Mouse (Mus musculus) neural tube, embryonic 10.5 days (tissue): ENCODE measurements around the gene Traf3ip1.

ENCODE experiments used
- DNase-seq: peaks from one replicate; pipeline ENCODE4 v3.0.0-alpha.2; 2017; ENCODE audit warnings: low spot score; ENCODE audit errors: extremely low spot score

Gene Traf3ip1

GRCm38 (mm10) chr1:91533483-91533882 is 39.0 kb downstream of the Traf3ip1 start:
- DNase-seq: no peak

GRCm38 (mm10) chr1:91533961-91534723 is 39.7 kb downstream of the Traf3ip1 start:
- no peak for DNase-seq

GRCm38 (mm10) chr1:91537786-91538569 is 43.5 kb downstream of the Traf3ip1 start:
- DNase-seq: no peak

GRCm38 (mm10) chr1:91538570-91538929 is 44.1 kb downstream of the Traf3ip1 start:
- DNase-seq: no peak

GRCm38 (mm10) chr1:91539246-91539645 is 44.8 kb downstream of the Traf3ip1 start:
- DNase-seq: no peak

- DNase-seq: no peak
Observed at GRCm38 (mm10) chr1:91539704-91540270, 45.3 kb downstream of the Traf3ip1 start.

- DNase-seq: peak; percentile 95
Observed at GRCm38 (mm10) chr1:91540271-91540826, 45.9 kb downstream of the Traf3ip1 start, which contains the start of gene Asb1. Gene Asb1, plus strand, starts transcription at chr1:91540544.

GRCm38 (mm10) chr1:91541042-91541592 is 46.7 kb downstream of the Traf3ip1 start:
- no peak for DNase-seq

- DNase-seq: no peak
Observed at GRCm38 (mm10) chr1:91543974-91544373, 49.5 kb downstream of the Traf3ip1 start.

- no peak for DNase-seq
Observed at GRCm38 (mm10) chr1:91545226-91545625, 50.8 kb downstream of the Traf3ip1 start.

GRCm38 (mm10) chr1:91547567-91547966 is 53.1 kb downstream of the Traf3ip1 start:
- DNase-seq: no peak

GRCm38 (mm10) chr1:91549073-91549472 is 54.6 kb downstream of the Traf3ip1 start:
- no peak for DNase-seq

GRCm38 (mm10) chr1:91557099-91557498 is 62.7 kb downstream of the Traf3ip1 start:
- DNase-seq: no peak

GRCm38 (mm10) chr1:91561226-91561625 is 66.8 kb downstream of the Traf3ip1 start:
- DNase-seq: no peak

- DNase-seq: no peak
Observed at GRCm38 (mm10) chr1:91562977-91563590, 68.6 kb downstream of the Traf3ip1 start.

GRCm38 (mm10) chr1:91564004-91564403 is 69.6 kb downstream of the Traf3ip1 start:
- DNase-seq: no peak

GRCm38 (mm10) chr1:91564598-91564997 is 70.2 kb downstream of the Traf3ip1 start:
- DNase-seq: no peak

GRCm38 (mm10) chr1:91567269-91567668 is 72.8 kb downstream of the Traf3ip1 start:
- no peak for DNase-seq

- no peak for DNase-seq
Observed at GRCm38 (mm10) chr1:91572458-91572857, 78.0 kb downstream of the Traf3ip1 start.

GRCm38 (mm10) chr1:91574208-91574607 is 79.8 kb downstream of the Traf3ip1 start:
- DNase-seq: peak; percentile 36

- no peak for DNase-seq
Observed at GRCm38 (mm10) chr1:91577883-91578517, 83.6 kb downstream of the Traf3ip1 start.
